Mouse (Mus musculus) spleen, postnatal 36 days (tissue): ENCODE data around the gene Olfr1061.
"Not testable (repeated sequence)": the region's sequence is repeated elsewhere in the genome, so short reads cannot be mapped to it uniquely, and the experiment has no call there.

Source experiments
- DNase-seq, 2 experiments: peaks; one replicate each; pipeline ENCODE4 v3.0.0; 2022; ENCODE audit warnings: low spot score in 2 of 2, mixed read lengths in 1 of 2

Gene Olfr1061

GRCm38 (mm10) chr2:86413950-86414349, at the start of gene Olfr1061:
TSS of gene Olfr1061 (minus strand) at chr2:86414050.
- no peak for DNase-seq

- no peak for DNase-seq
These were observed 46.6 kb upstream of the Olfr1061 start for GRCm38 (mm10) chr2:86460434-86460833.

GRCm38 (mm10) chr2:86456169-86456568, 42.3 kb upstream of the Olfr1061 start, which contains the start of gene Olfr1066:
TSS of gene Olfr1066 (minus strand) at chr2:86456269.
- DNase-seq, result no peak

- not testable (repeated sequence) for DNase-seq
These were observed 36.6 kb upstream of the Olfr1061 start, which contains the start of gene Olfr1065 for GRCm38 (mm10) chr2:86450491-86450890. TSS of gene Olfr1065 (minus strand) at chr2:86450591.

- DNase-seq, result not testable (repeated sequence)
These were observed 28.3 kb upstream of the Olfr1061 start for GRCm38 (mm10) chr2:86442101-86442500.

- not testable (repeated sequence) for DNase-seq
These were observed 14.7 kb upstream of the Olfr1061 start for GRCm38 (mm10) chr2:86428511-86428910.

- not testable (repeated sequence) for DNase-seq
These were observed 12.8 kb upstream of the Olfr1061 start, which contains the start of gene Olfr1062 for GRCm38 (mm10) chr2:86426649-86427048. TSS of gene Olfr1062 (minus strand) at chr2:86426749.

GRCm38 (mm10) chr2:86395114-86395513, 18.7 kb downstream of the Olfr1061 start:
- no peak for DNase-seq

GRCm38 (mm10) chr2:86388461-86388860, 25.4 kb downstream of the Olfr1061 start, which contains the start of gene Olfr1058:
TSS of gene Olfr1058 (minus strand) at chr2:86388561.
- not testable (repeated sequence) for DNase-seq

- no peak for DNase-seq
These were observed 35.6 kb downstream of the Olfr1061 start, which contains the start of gene Olfr1057 for GRCm38 (mm10) chr2:86378293-86378692. TSS of gene Olfr1057 (minus strand) at chr2:86378393.

GRCm38 (mm10) chr2:86366342-86366741, 47.5 kb downstream of the Olfr1061 start:
- not testable (repeated sequence) for DNase-seq
